Mouse (Mus musculus): ENCODE measurements around the gene Dlx4. TPM values are rescaled to one million over a fixed set of nuclear protein-coding genes. Genes with fewer than 3 reads are reported as not detected.

The Dlx4 gene
- polyA plus RNA-seq, 1 experiment from 2014 or later = not detected

- Histone ChIP-seq H3K36me3 (ENCODE audit: control insufficient read depth, insufficient read depth, low read length) (no peaks in the 10 kb centered on the region), H3K9ac (ENCODE audit: low read length) (no peak overlapping the region), H3K9me3 (ENCODE audit: control insufficient read depth, low read length) (no peaks in the 10 kb centered on the region), H3K27me3 (ENCODE audit: control insufficient read depth, insufficient read depth, low read length) (peaks cover 97% of the 10 kb centered on the region), H3K4me1 (ENCODE audit: control insufficient read depth, insufficient read depth, low read length) (peaks cover 13% of the 10 kb centered on the region), H3K27ac (ENCODE audit: low read depth, low read length) (no peak overlapping the region), H3K4me2 (peak overlapping the region; percentile 43; the same call in 1 of the 2 replicates), H3K4me3 (ENCODE audit: low read depth, low read length) (no peak overlapping the region)
- under 1% methylated on average over 34 of the region's 34 CpGs for WGBS
- DNase-seq (ENCODE audit: low spot score, missing footprints) (peak; percentile 94), ATAC-seq (ENCODE audit: low FRiP score) (no peak)
These were observed 1.0 kb downstream of the Dlx4 start for GRCm38 (mm10) chr11:95144946-95145483.

- H3K9ac ChIP-seq (ENCODE audit: low read length) = no peak overlapping the region
- H3K27me3 ChIP-seq (ENCODE audit: control insufficient read depth, insufficient read depth, low read length) = peaks cover 98% of the 10 kb centered on the region
- peak; percentile 95 for DNase-seq (ENCODE audit: low spot score, missing footprints)
- H3K36me3 ChIP-seq (ENCODE audit: control insufficient read depth, insufficient read depth, low read length) = no peaks in the 10 kb centered on the region
- no peak overlapping the region for H3K4me2 ChIP-seq
- no peaks in the 10 kb centered on the region for H3K9me3 ChIP-seq (ENCODE audit: control insufficient read depth, low read length)
- H3K4me3 ChIP-seq (ENCODE audit: low read depth, low read length) = no peak overlapping the region
- peaks cover 15% of the 10 kb centered on the region for H3K4me1 ChIP-seq (ENCODE audit: control insufficient read depth, insufficient read depth, low read length)
- 7% methylated on average over 9 of the region's 9 CpGs for WGBS
- no peak overlapping the region for H3K27ac ChIP-seq (ENCODE audit: low read depth, low read length)
- no peak for ATAC-seq (ENCODE audit: low FRiP score)
These were observed 1.7 kb downstream of the Dlx4 start for GRCm38 (mm10) chr11:95144091-95144945.

GRCm38 (mm10) chr11:95143663-95144062, 2.4 kb downstream of the Dlx4 start:
- H3K4me3 ChIP-seq (ENCODE audit: low read depth, low read length) = no peak overlapping the region
- no peaks in the 10 kb centered on the region for H3K36me3 ChIP-seq (ENCODE audit: control insufficient read depth, insufficient read depth, low read length)
- no peak overlapping the region for H3K9ac ChIP-seq (ENCODE audit: low read length)
- peak; percentile 94 for DNase-seq (ENCODE audit: low spot score, missing footprints)
- H3K4me2 ChIP-seq = no peak overlapping the region
- H3K27ac ChIP-seq (ENCODE audit: low read depth, low read length) = no peak overlapping the region
- no peaks in the 10 kb centered on the region for H3K9me3 ChIP-seq (ENCODE audit: control insufficient read depth, low read length)
- WGBS = 4% methylated on average over 4 of the region's 4 CpGs
- no peak for ATAC-seq (ENCODE audit: low FRiP score)
- peaks cover 16% of the 10 kb centered on the region for H3K4me1 ChIP-seq (ENCODE audit: control insufficient read depth, insufficient read depth, low read length)
- H3K27me3 ChIP-seq (ENCODE audit: control insufficient read depth, insufficient read depth, low read length) = peaks cover 98% of the 10 kb centered on the region

- DNase-seq (ENCODE audit: low spot score, missing footprints) = peak; percentile 95
- no peak overlapping the region for H3K27ac ChIP-seq (ENCODE audit: low read depth, low read length)
- 2% methylated on average over 39 of the region's 39 CpGs for WGBS
- no peak overlapping the region for H3K9ac ChIP-seq (ENCODE audit: low read length)
- no peaks in the 10 kb centered on the region for H3K9me3 ChIP-seq (ENCODE audit: control insufficient read depth, low read length)
- no peak overlapping the region for H3K4me3 ChIP-seq (ENCODE audit: low read depth, low read length)
- ATAC-seq (ENCODE audit: low FRiP score) = no peak
- peaks cover 97% of the 10 kb centered on the region for H3K27me3 ChIP-seq (ENCODE audit: control insufficient read depth, insufficient read depth, low read length)
- no peaks in the 10 kb centered on the region for H3K36me3 ChIP-seq (ENCODE audit: control insufficient read depth, insufficient read depth, low read length)
- peaks cover 16% of the 10 kb centered on the region for H3K4me1 ChIP-seq (ENCODE audit: control insufficient read depth, insufficient read depth, low read length)
- H3K4me2 ChIP-seq = no peak overlapping the region
These were observed 3.0 kb downstream of the Dlx4 start for GRCm38 (mm10) chr11:95142980-95143575.

GRCm38 (mm10) chr11:95142258-95142657, 3.8 kb downstream of the Dlx4 start:
- Histone ChIP-seq H3K9ac (ENCODE audit: low read length) (no peak overlapping the region), H3K4me1 (ENCODE audit: control insufficient read depth, insufficient read depth, low read length) (peaks cover 16% of the 10 kb centered on the region), H3K27me3 (ENCODE audit: control insufficient read depth, insufficient read depth, low read length) (peaks cover 94% of the 10 kb centered on the region), H3K36me3 (ENCODE audit: control insufficient read depth, insufficient read depth, low read length) (no peaks in the 10 kb centered on the region), H3K4me3 (ENCODE audit: low read depth, low read length) (no peak overlapping the region), H3K27ac (ENCODE audit: low read depth, low read length) (no peak overlapping the region), H3K9me3 (ENCODE audit: control insufficient read depth, low read length) (no peaks in the 10 kb centered on the region), H3K4me2 (no peak overlapping the region)
- WGBS = 12% methylated on average over 10 of the region's 10 CpGs
- DNase-seq (ENCODE audit: low spot score, missing footprints) (peak; percentile 93), ATAC-seq (ENCODE audit: low FRiP score) (no peak)

GRCm38 (mm10) chr11:95139871-95140270, 6.2 kb downstream of the Dlx4 start:
- no peak overlapping the region for H3K9ac ChIP-seq (ENCODE audit: low read length)
- H3K4me3 ChIP-seq (ENCODE audit: low read depth, low read length) = no peak overlapping the region
- H3K27ac ChIP-seq (ENCODE audit: low read depth, low read length) = no peak overlapping the region
- no peaks in the 10 kb centered on the region for H3K36me3 ChIP-seq (ENCODE audit: control insufficient read depth, insufficient read depth, low read length)
- H3K4me1 ChIP-seq (ENCODE audit: control insufficient read depth, insufficient read depth, low read length) = peaks cover 5% of the 10 kb centered on the region
- H3K9me3 ChIP-seq (ENCODE audit: control insufficient read depth, low read length) = no peaks in the 10 kb centered on the region
- no peak for DNase-seq (ENCODE audit: low spot score, missing footprints)
- H3K4me2 ChIP-seq = no peak overlapping the region
- 43% methylated on average over 5 of the region's 5 CpGs for WGBS
- peaks cover 71% of the 10 kb centered on the region for H3K27me3 ChIP-seq (ENCODE audit: control insufficient read depth, insufficient read depth, low read length)
- ATAC-seq (ENCODE audit: low FRiP score) = no peak

- DNase-seq (ENCODE audit: low spot score, missing footprints) (no peak), ATAC-seq (ENCODE audit: low FRiP score) (no peak)
- no peaks in the 10 kb centered on the region for H3K9me3 ChIP-seq (ENCODE audit: control insufficient read depth, low read length)
- H3K36me3 ChIP-seq (ENCODE audit: control insufficient read depth, insufficient read depth, low read length) = no peaks in the 10 kb centered on the region
- H3K4me1 ChIP-seq (ENCODE audit: control insufficient read depth, insufficient read depth, low read length) = peaks cover 3% of the 10 kb centered on the region; the same call in 1 of the 2 replicates
- H3K4me3 ChIP-seq (ENCODE audit: low read depth, low read length) = no peak overlapping the region
- no peak overlapping the region for H3K27ac ChIP-seq (ENCODE audit: low read depth, low read length)
- no peak overlapping the region for H3K4me2 ChIP-seq
- H3K27me3 ChIP-seq (ENCODE audit: control insufficient read depth, insufficient read depth, low read length) = peaks cover 45% of the 10 kb centered on the region
- H3K9ac ChIP-seq (ENCODE audit: low read length) = no peak overlapping the region
- 19% methylated on average over 6 of the region's 6 CpGs for whole genome bisulfite sequencing
These were observed 8.8 kb downstream of the Dlx4 start for GRCm38 (mm10) chr11:95137281-95137680.

GRCm38 (mm10) chr11:95133321-95133720, 12.7 kb downstream of the Dlx4 start:
- WGBS = 84% methylated on average over 6 of the region's 6 CpGs

GRCm38 (mm10) chr11:95130668-95131252, 15.3 kb downstream of the Dlx4 start:
- H3K4me3 ChIP-seq (ENCODE audit: low read depth, low read length) = no peak overlapping the region
- H3K27ac ChIP-seq (ENCODE audit: low read depth, low read length) = no peak overlapping the region
- peaks cover 8% of the 10 kb centered on the region; the same call in 1 of the 2 replicates for H3K4me1 ChIP-seq (ENCODE audit: control insufficient read depth, insufficient read depth, low read length)
- 79% methylated on average over 17 of the region's 17 CpGs for WGBS
- H3K36me3 ChIP-seq (ENCODE audit: control insufficient read depth, insufficient read depth, low read length) = no peaks in the 10 kb centered on the region
- no peak overlapping the region for H3K4me2 ChIP-seq
- no peak overlapping the region for H3K9ac ChIP-seq (ENCODE audit: low read length)
- ATAC-seq (ENCODE audit: low FRiP score) = no peak
- peaks cover 6% of the 10 kb centered on the region for H3K27me3 ChIP-seq (ENCODE audit: control insufficient read depth, insufficient read depth, low read length)
- no peak for DNase-seq (ENCODE audit: low spot score, missing footprints)
- no peaks in the 10 kb centered on the region for H3K9me3 ChIP-seq (ENCODE audit: control insufficient read depth, low read length)

More at GRCm38 (mm10) chr11:95133321-95133720, 12.7 kb downstream of the Dlx4 start:
- Histone ChIP-seq H3K36me3 (ENCODE audit: control insufficient read depth, insufficient read depth, low read length) (no peaks in the 10 kb centered on the region), H3K27me3 (ENCODE audit: control insufficient read depth, insufficient read depth, low read length) (peaks cover 11% of the 10 kb centered on the region), H3K9ac (ENCODE audit: low read length) (no peak overlapping the region), H3K4me1 (ENCODE audit: control insufficient read depth, insufficient read depth, low read length) (no peaks in the 10 kb centered on the region), H3K9me3 (ENCODE audit: control insufficient read depth, low read length) (no peaks in the 10 kb centered on the region), H3K4me2 (no peak overlapping the region), H3K27ac (ENCODE audit: low read depth, low read length) (no peak overlapping the region), H3K4me3 (ENCODE audit: low read depth, low read length) (no peak overlapping the region)
- ATAC-seq (ENCODE audit: low FRiP score) = no peak
- DNase-seq (ENCODE audit: low spot score, missing footprints) = no peak
